Mouse (Mus musculus) liver, embryonic 12.5 days (tissue): ENCODE results near the gene Arl4d. TPM values are rescaled to one million over a fixed set of nuclear protein-coding genes. Genes with fewer than 3 reads are reported as not detected.
A peak's percentile ranks its signal among the peaks of the same experiment; 100 is the strongest.
"Not testable (repeated sequence)": the region's sequence is repeated elsewhere in the genome, so short reads cannot be mapped to it uniquely, and the experiment has no call there.

Source experiments
- ATAC-seq: fragments of 200-750 bp; cut with Nextera tagmentation; 2 replicates; pipeline ENCODE4 v1.8.0; 2017; ENCODE audit warnings: moderate number of reproducible peaks, mild to moderate bottlenecking, moderate library complexity
- H3K27ac ChIP-seq: fragments of 300-500 bp; sonication (generic); 2 replicates; pipeline ENCODE4 v1.5.1; 2016; ENCODE audit warnings: mild to moderate bottlenecking
- H3K27me3 ChIP-seq: fragments of 300-500 bp; sonication (generic); replicated peaks from 2 replicates; pipeline ENCODE4 v1.6.1; 2016; ENCODE audit warnings: mild to moderate bottlenecking, moderate library complexity
- H3K36me3 ChIP-seq: fragments of 300-500 bp; sonication (generic); 2 replicates; pipeline ENCODE4 v1.6.1; 2016; ENCODE audit warnings: mild to moderate bottlenecking, moderate library complexity
- H3K4me1 ChIP-seq: fragments of 300-500 bp; sonication (generic); 2 replicates; pipeline ENCODE4 v1.6.1; 2016
- H3K4me2 ChIP-seq: fragments of 300-500 bp; sonication (generic); 2 replicates; pipeline ENCODE4 v1.6.1; 2016; ENCODE audit warnings: mild to moderate bottlenecking, moderate library complexity
- H3K4me3 ChIP-seq: fragments of 300-500 bp; sonication (generic); 2 replicates; pipeline ENCODE4 v1.5.1; 2016; ENCODE audit warnings: mild to moderate bottlenecking, moderate library complexity
- H3K9ac ChIP-seq: fragments of 300-500 bp; sonication (generic); 2 replicates; pipeline ENCODE4 v1.6.1; 2016; ENCODE audit warnings: mild to moderate bottlenecking, moderate library complexity
- H3K9me3 ChIP-seq: fragments of 300-500 bp; sonication (generic); replicated peaks from 2 replicates; pipeline ENCODE4 v1.6.1; 2016; ENCODE audit warnings: mild to moderate bottlenecking, moderate library complexity
- WGBS: fragments of 180-500 bp; shearing (Covaris S2); methylation state at CpG from one replicate; pipeline ENCODE4 v1.1.7; 2016; ENCODE audit not compliant: insufficient replicate concordance; 5-methylcytosine and 5-hydroxymethylcytosine counted together
- polyA plus RNA-seq: library from polyadenylated mRNA; unstranded; fragments of >200 nt; fragmentation: Nextera tagmentation; extraction: Ambion mirVana; gene quantifications from 2 replicates; pipeline ENCODE4 v1.2.1, GENCODE M21; 2016

The Arl4d gene
- polyA plus RNA-seq, 1 experiment from 2014 or later = 1.0 TPM

- Histone ChIP-seq H3K36me3 (no peaks in the 10 kb centered on the region), H3K4me2 (peak overlapping the region; percentile 62), H3K27ac (peak overlapping the region; percentile 87), H3K27me3 (peaks cover 21% of the 10 kb centered on the region), H3K4me3 (peak overlapping the region; percentile 23), H3K9ac (peak overlapping the region; percentile 64), H3K4me1 (peaks cover 33% of the 10 kb centered on the region), H3K9me3 (no peaks in the 10 kb centered on the region)
- ATAC-seq = no peak
- 8% methylated on average over 3 of the region's 3 CpGs for WGBS
Observed at GRCm38 (mm10) chr11:101657528-101657885, 7.8 kb upstream of the Arl4d start.

- H3K4me1 ChIP-seq = peaks cover 39% of the 10 kb centered on the region
- ATAC-seq = peak; percentile 95
- peak overlapping the region; percentile 87 for H3K27ac ChIP-seq
- H3K9me3 ChIP-seq, H3K36me3 ChIP-seq: not testable (repeated sequence)
- peak overlapping the region; percentile 23 for H3K4me3 ChIP-seq
- peak overlapping the region; percentile 64; the same call in 1 of the 2 replicates for H3K9ac ChIP-seq
- peaks cover 20% of the 10 kb centered on the region for H3K27me3 ChIP-seq
- under 1% methylated on average over 38 of the region's 40 CpGs for WGBS
- peak overlapping the region; percentile 62 for H3K4me2 ChIP-seq
Observed at GRCm38 (mm10) chr11:101657886-101658750, 7.2 kb upstream of the Arl4d start.

GRCm38 (mm10) chr11:101658751-101659558 is 6.4 kb upstream of the Arl4d start:
- H3K4me2 ChIP-seq = no peak overlapping the region
- 27% methylated on average over 10 of the region's 10 CpGs for WGBS
- H3K4me1 ChIP-seq = peaks cover 47% of the 10 kb centered on the region
- H3K36me3 ChIP-seq = no peaks in the 10 kb centered on the region
- peak overlapping the region; percentile 81 for H3K27ac ChIP-seq
- ATAC-seq = peak; percentile 14
- H3K27me3 ChIP-seq = peaks cover 11% of the 10 kb centered on the region
- no peak overlapping the region for H3K4me3 ChIP-seq
- H3K9ac ChIP-seq = no peak overlapping the region
- no peaks in the 10 kb centered on the region for H3K9me3 ChIP-seq

GRCm38 (mm10) chr11:101661191-101661590 is 4.2 kb upstream of the Arl4d start:
- WGBS = 70% methylated on average over 7 of the region's 7 CpGs
- ATAC-seq = no peak
- no peaks in the 10 kb centered on the region for H3K27me3 ChIP-seq
- H3K36me3 ChIP-seq = no peaks in the 10 kb centered on the region
- peaks cover 64% of the 10 kb centered on the region for H3K4me1 ChIP-seq
- no peak overlapping the region for H3K9ac ChIP-seq
- no peaks in the 10 kb centered on the region for H3K9me3 ChIP-seq
- H3K27ac ChIP-seq = no peak overlapping the region
- no peak overlapping the region for H3K4me3 ChIP-seq
- no peak overlapping the region for H3K4me2 ChIP-seq

GRCm38 (mm10) chr11:101661786-101662185 is 3.6 kb upstream of the Arl4d start:
- no peak overlapping the region for H3K4me2 ChIP-seq
- H3K36me3 ChIP-seq = no peaks in the 10 kb centered on the region
- H3K9me3 ChIP-seq = no peaks in the 10 kb centered on the region
- H3K4me1 ChIP-seq = peaks cover 70% of the 10 kb centered on the region
- 32% methylated on average over 5 of the region's 5 CpGs for WGBS
- no peaks in the 10 kb centered on the region for H3K27me3 ChIP-seq
- ATAC-seq = no peak
- no peak overlapping the region for H3K9ac ChIP-seq
- no peak overlapping the region; the same call in 1 of the 2 replicates for H3K27ac ChIP-seq
- H3K4me3 ChIP-seq = no peak overlapping the region

- no peaks in the 10 kb centered on the region for H3K36me3 ChIP-seq
- no peaks in the 10 kb centered on the region for H3K27me3 ChIP-seq
- ATAC-seq = no peak
- no peaks in the 10 kb centered on the region for H3K9me3 ChIP-seq
- 52% methylated on average over 11 of the region's 11 CpGs for WGBS
- H3K27ac ChIP-seq = no peak overlapping the region
- H3K9ac ChIP-seq = no peak overlapping the region
- H3K4me3 ChIP-seq = no peak overlapping the region
- H3K4me2 ChIP-seq = no peak overlapping the region
- H3K4me1 ChIP-seq = peaks cover 80% of the 10 kb centered on the region
Observed at GRCm38 (mm10) chr11:101663229-101664027, 1.9 kb upstream of the Arl4d start.

- Histone ChIP-seq H3K4me1 (peaks cover 88% of the 10 kb centered on the region), H3K4me3 (peak overlapping the region; percentile 67), H3K27me3 (no peaks in the 10 kb centered on the region), H3K27ac (peak overlapping the region; percentile 64), H3K9me3 (no peaks in the 10 kb centered on the region), H3K36me3 (no peaks in the 10 kb centered on the region), H3K9ac (peak overlapping the region; percentile 80), H3K4me2 (peak overlapping the region; percentile 98)
- ATAC-seq = no peak
- 1% methylated on average over 24 of the region's 24 CpGs for WGBS
Observed at GRCm38 (mm10) chr11:101665636-101665992, 273 bp downstream of the Arl4d start.

GRCm38 (mm10) chr11:101666626-101667345 is 1.4 kb downstream of the Arl4d start:
- no peak for ATAC-seq
- Histone ChIP-seq H3K4me3 (no peak overlapping the region), H3K4me2 (peak overlapping the region; percentile 98), H3K36me3 (no peaks in the 10 kb centered on the region), H3K9ac (no peak overlapping the region), H3K27ac (0 out of 2 replicates have a peak overlapping the region, but pooled peaks have one; percentile 27), H3K4me1 (peaks cover 89% of the 10 kb centered on the region), H3K27me3 (no peaks in the 10 kb centered on the region), H3K9me3 (no peaks in the 10 kb centered on the region)
- WGBS = 75% methylated on average over 28 of the region's 28 CpGs

GRCm38 (mm10) chr11:101667871-101668532 is 2.7 kb downstream of the Arl4d start:
- Histone ChIP-seq H3K27me3 (no peaks in the 10 kb centered on the region), H3K4me3 (no peak overlapping the region), H3K36me3 (no peaks in the 10 kb centered on the region), H3K27ac (peak overlapping the region; percentile 53), H3K4me1 (peaks cover 79% of the 10 kb centered on the region), H3K4me2 (peak overlapping the region; percentile 53), H3K9ac (peak overlapping the region; percentile 44; the same call in 1 of the 2 replicates), H3K9me3 (no peaks in the 10 kb centered on the region)
- ATAC-seq = no peak
- 77% methylated on average over 14 of the region's 14 CpGs for WGBS

GRCm38 (mm10) chr11:101668546-101669261 is 3.4 kb downstream of the Arl4d start:
- Histone ChIP-seq H3K36me3 (no peaks in the 10 kb centered on the region), H3K4me1 (peaks cover 79% of the 10 kb centered on the region), H3K27me3 (no peaks in the 10 kb centered on the region), H3K4me3 (no peak overlapping the region), H3K9ac (peak overlapping the region; percentile 44; the same call in 1 of the 2 replicates), H3K27ac (peak overlapping the region; percentile 53), H3K9me3 (no peaks in the 10 kb centered on the region), H3K4me2 (peak overlapping the region; percentile 53)
- peak; percentile 61 for ATAC-seq
- 29% methylated on average over 13 of the region's 13 CpGs for WGBS
